Mouse (Mus musculus) hindbrain, embryonic 11.5 days (tissue): ENCODE data around the gene Tcaim. TPM values are rescaled to one million over a fixed set of nuclear protein-coding genes. Genes with fewer than 3 reads are reported as not detected.

Experiments
- ATAC-seq: fragments of 200-750 bp; cut with Nextera tagmentation; 2 replicates; pipeline ENCODE4 v1.8.0; 2017; ENCODE audit warnings: mild to moderate bottlenecking, moderate TSS enrichment, moderate library complexity; ENCODE audit not compliant: low FRiP score
- DNase-seq: peaks from one replicate; pipeline ENCODE4 v3.0.0-alpha.2; 2015; ENCODE audit warnings: low spot score
- H3K27ac ChIP-seq: fragments of 300-500 bp; sonication (generic); 2 replicates; pipeline ENCODE4 v1.5.1; 2014; ENCODE audit warnings: mild to moderate bottlenecking, low read depth, low read length
- H3K27me3 ChIP-seq: fragments of 300-500 bp; sonication (generic); 2 replicates; pipeline ENCODE4 v1.6.1; 2014; ENCODE audit warnings: mild to moderate bottlenecking, low read length, moderate library complexity, mixed read lengths; ENCODE audit not compliant: control insufficient read depth, insufficient read depth
- H3K36me3 ChIP-seq: fragments of 300-500 bp; sonication (generic); 2 replicates; pipeline ENCODE4 v1.6.1; 2014; ENCODE audit warnings: mild to moderate bottlenecking, low read length, moderate library complexity, mixed read lengths; ENCODE audit not compliant: control insufficient read depth, insufficient read depth
- H3K4me1 ChIP-seq: fragments of 300-500 bp; sonication (generic); replicated peaks from 2 replicates; pipeline ENCODE4 v1.6.1; 2014; ENCODE audit warnings: low read length, mixed read lengths; ENCODE audit not compliant: control insufficient read depth, insufficient read depth
- H3K4me2 ChIP-seq: fragments of 300-500 bp; sonication (generic); replicated peaks from 2 replicates; pipeline ENCODE4 v1.6.1; 2014; ENCODE audit warnings: mild to moderate bottlenecking, low read depth, low read length
- H3K4me3 ChIP-seq: fragments of 300-500 bp; sonication (generic); 2 replicates; pipeline ENCODE4 v1.5.1; 2014; ENCODE audit warnings: low read depth, low read length
- H3K9ac ChIP-seq: fragments of 300-500 bp; sonication (generic); 2 replicates; pipeline ENCODE4 v1.6.1; 2014; ENCODE audit warnings: low read depth, low read length
- H3K9me3 ChIP-seq: fragments of 300-500 bp; sonication (generic); 2 replicates; pipeline ENCODE4 v1.6.1; 2016; ENCODE audit warnings: low read length; ENCODE audit not compliant: control insufficient read depth
- WGBS: fragments of 180-500 bp; shearing (Covaris S2); extraction: QIAGEN DNeasy Blood & Tissue Kit; methylation state at CpG from one replicate; pipeline ENCODE4 v1.1.7; 2014; 5-methylcytosine and 5-hydroxymethylcytosine counted together
- polyA plus RNA-seq: library from polyadenylated mRNA; unstranded; fragments of >200 nt; fragmentation: Nextera tagmentation; extraction: Ambion mirVana; gene quantifications from 2 replicates; pipeline ENCODE4 v1.2.1, GENCODE M21; 2014

The Tcaim gene
- 6.5 and 7.6 TPM in 2 replicates for polyA plus RNA-seq

DNA sequence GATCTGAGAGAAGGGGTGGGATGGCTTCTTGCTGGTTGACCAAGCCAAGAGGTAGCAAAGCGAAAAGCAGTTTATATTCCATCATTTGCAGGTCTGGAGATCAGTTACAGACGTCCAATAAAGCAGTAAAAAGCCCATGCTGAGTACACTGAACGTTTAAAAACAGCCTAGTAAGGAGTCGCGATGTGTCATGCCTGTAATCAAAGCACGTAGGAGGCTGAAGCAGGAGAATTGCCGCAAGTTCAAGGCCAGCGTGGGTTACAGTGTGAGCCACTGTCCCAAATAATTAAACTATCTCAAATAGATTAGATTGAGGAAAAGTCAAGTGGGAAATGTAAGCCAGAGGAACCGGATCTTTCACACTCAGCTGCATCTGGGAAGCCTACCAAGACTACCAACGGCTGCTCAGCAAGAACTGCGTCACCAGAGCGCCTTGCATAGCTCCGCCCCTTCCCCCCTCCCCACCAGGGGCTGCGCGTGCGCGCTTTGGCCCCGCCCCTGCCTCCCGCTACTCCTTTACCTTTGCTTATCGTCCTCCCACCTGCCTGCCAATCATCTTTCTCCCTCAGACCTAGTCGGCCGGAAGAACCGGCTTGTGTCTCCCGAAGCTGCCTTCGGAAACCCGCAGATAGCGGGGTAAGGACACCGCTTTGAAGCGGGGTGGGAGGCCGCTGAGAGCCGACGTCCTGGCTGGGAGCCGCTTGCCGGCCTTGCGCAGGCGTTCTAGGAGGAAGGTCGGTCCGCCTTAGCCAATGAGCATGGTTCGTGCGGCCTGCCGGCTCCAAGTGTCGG is at the start of gene Tcaim:
Gene Tcaim, plus strand, starts transcription at position 487 of the 792 bp plus-strand sequence.
- 9% methylated on average over 42 of the region's 42 CpGs for WGBS
- Histone ChIP-seq H3K4me1 (no peaks in the 10 kb centered on the region), H3K4me3 (peak within 1 kb of the TSS; percentile 43), H3K36me3 (no peaks in the 10 kb centered on the region), H3K9ac (peak within 1 kb of the TSS; percentile 71), H3K9me3 (no peaks in the 10 kb centered on the region), H3K27ac (peak within 1 kb of the TSS; percentile 68; the same call in 1 of the 2 replicates), H3K27me3 (no peaks in the 10 kb centered on the region), H3K4me2 (peak within 1 kb of the TSS; percentile 82)
- DNase-seq (peak; percentile 92), ATAC-seq (peak; percentile 99)

DNA sequence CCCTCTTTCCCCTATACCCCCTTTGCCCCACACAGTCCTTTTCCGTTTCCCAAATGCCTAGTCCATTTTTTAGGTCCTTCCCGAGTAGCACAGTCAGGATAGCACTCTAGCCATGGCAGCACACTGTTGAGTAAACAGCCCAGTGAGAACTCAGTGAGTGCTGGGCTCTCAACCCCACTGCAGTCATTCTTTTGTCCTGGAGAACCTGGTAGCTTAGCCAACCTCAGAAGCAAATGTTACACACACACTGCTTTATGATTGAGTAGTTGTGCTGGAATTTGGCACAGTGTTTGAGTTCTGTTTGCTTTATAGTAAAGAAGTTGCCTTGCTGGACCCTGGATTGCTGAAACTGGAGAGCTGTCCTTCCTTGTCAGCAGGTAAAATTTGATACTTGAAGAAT is 47.7 kb upstream of the Tcaim start:
- Histone ChIP-seq H3K36me3 (no peaks in the 10 kb centered on the region), H3K27ac (no peak overlapping the region), H3K9ac (no peak overlapping the region), H3K27me3 (no peaks in the 10 kb centered on the region), H3K4me3 (no peak overlapping the region), H3K9me3 (no peaks in the 10 kb centered on the region), H3K4me2 (no peak overlapping the region), H3K4me1 (no peaks in the 10 kb centered on the region)
- WGBS, result 51% methylated on average over 2 of the region's 2 CpGs
- DNase-seq (no peak), ATAC-seq (no peak)

DNA sequence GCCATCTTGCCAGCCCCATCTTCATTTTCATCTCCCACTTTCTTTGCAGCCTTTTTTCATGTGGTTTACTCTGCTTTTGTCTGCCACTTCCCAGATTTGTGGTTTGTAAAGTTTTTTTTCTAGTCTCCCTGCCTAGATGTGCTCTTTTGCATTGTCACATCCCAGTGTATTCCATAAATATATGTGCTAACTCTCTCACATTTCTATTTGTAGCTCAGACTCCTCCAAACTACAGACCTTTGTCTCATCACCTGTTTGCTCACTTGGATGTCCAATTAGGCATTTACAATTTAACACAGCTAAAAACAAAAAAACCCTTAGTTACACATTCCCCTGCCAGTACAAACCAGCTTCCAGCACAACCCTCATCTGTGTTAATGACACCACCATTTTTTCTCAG is 45.2 kb upstream of the Tcaim start:
- no peak for DNase-seq
- Histone ChIP-seq H3K27me3 (no peaks in the 10 kb centered on the region), H3K4me3 (no peak overlapping the region), H3K36me3 (no peaks in the 10 kb centered on the region), H3K4me2 (no peak overlapping the region), H3K4me1 (no peaks in the 10 kb centered on the region), H3K9me3 (no peaks in the 10 kb centered on the region), H3K27ac (no peak overlapping the region), H3K9ac (no peak overlapping the region)
- no peak for ATAC-seq

DNA sequence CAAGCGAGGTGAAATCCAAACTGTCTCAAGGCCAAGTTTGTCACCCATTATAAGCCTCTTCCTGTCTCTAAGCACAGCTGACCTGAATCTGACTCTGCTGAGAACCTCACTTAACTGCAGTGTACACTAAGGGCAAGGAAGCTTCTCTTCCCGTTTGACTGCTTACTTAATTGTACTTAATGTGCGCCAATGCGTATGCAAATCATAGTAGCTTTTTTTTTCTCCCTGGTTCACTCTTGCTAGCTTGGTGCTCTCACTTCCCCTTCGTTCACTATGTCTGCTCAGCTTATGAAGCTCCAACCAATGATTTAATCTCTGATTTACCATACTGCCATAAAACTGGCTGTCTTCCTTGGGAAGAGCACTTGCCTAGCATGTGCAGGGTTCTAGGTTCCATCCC is 20.1 kb upstream of the Tcaim start:
- DNase-seq (no peak), ATAC-seq (no peak)
- H3K4me2 ChIP-seq, result no peak overlapping the region
- H3K4me1 ChIP-seq, result no peaks in the 10 kb centered on the region
- no peaks in the 10 kb centered on the region for H3K36me3 ChIP-seq
- no peak overlapping the region for H3K27ac ChIP-seq
- H3K9me3 ChIP-seq, result no peaks in the 10 kb centered on the region
- 85% methylated on average over 5 of the region's 5 CpGs for WGBS
- no peak overlapping the region for H3K9ac ChIP-seq
- H3K27me3 ChIP-seq, result no peaks in the 10 kb centered on the region
- H3K4me3 ChIP-seq, result no peak overlapping the region

DNA sequence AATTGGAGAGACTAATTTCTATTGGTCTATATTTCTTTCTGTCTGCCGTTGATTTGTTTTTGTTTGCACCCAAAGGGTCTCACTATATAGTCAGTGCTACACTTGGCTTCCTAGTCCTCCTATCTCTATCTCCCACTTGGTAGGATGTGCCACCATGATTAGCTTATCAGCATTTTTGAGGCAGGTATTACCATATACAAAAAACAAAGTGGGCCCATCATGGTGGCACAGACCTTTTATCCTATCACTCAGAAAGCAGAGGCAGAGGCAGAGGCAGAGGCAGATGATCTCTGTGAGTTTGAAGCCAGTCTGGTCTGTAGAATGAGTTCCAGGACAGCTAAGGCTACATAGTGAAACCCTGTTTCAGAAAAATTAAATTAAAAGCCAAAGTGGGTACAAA is 18.8 kb upstream of the Tcaim start:
- Histone ChIP-seq H3K9ac (no peak overlapping the region), H3K27me3 (no peaks in the 10 kb centered on the region), H3K36me3 (no peaks in the 10 kb centered on the region), H3K9me3 (no peaks in the 10 kb centered on the region), H3K4me1 (no peaks in the 10 kb centered on the region), H3K4me2 (no peak overlapping the region), H3K4me3 (no peak overlapping the region), H3K27ac (no peak overlapping the region)
- 93% methylated on average over 1 of the region's 1 CpGs for WGBS
- DNase-seq (no peak), ATAC-seq (no peak)

DNA sequence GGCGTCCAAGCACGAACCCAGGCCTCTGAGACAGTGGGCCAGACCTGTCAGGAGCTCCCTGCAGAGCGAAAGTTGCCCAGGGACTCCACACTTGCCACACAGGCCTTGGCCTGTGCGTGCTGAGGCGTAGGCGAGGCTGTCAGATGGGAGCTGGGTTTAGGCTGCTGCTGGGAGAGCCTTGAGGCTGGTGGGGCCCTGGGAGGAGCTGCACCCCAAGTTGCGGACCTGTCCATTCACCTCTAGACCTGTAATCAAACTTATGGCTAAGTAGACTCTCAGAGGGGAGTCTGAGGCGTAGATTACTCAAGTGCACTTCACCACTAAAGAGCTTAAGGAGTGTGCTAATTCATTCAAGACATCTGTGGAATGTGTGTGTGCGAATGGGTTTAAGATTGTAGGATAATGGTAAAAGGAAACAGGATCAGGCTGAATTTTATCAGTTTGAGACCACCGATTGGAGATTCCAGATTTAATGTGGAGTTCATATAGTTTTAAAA is 554 bp downstream of the Tcaim start:
- WGBS, result 18% methylated on average over 10 of the region's 10 CpGs
- peak overlapping the region; percentile 43 for H3K4me3 ChIP-seq
- H3K9ac ChIP-seq, result peak overlapping the region; percentile 71
- no peaks in the 10 kb centered on the region for H3K9me3 ChIP-seq
- H3K27me3 ChIP-seq, result no peaks in the 10 kb centered on the region
- peak overlapping the region; percentile 82 for H3K4me2 ChIP-seq
- DNase-seq (no peak), ATAC-seq (no peak)
- H3K4me1 ChIP-seq, result no peaks in the 10 kb centered on the region
- no peaks in the 10 kb centered on the region for H3K36me3 ChIP-seq
- H3K27ac ChIP-seq, result peak overlapping the region; percentile 68; the same call in 1 of the 2 replicates

DNA sequence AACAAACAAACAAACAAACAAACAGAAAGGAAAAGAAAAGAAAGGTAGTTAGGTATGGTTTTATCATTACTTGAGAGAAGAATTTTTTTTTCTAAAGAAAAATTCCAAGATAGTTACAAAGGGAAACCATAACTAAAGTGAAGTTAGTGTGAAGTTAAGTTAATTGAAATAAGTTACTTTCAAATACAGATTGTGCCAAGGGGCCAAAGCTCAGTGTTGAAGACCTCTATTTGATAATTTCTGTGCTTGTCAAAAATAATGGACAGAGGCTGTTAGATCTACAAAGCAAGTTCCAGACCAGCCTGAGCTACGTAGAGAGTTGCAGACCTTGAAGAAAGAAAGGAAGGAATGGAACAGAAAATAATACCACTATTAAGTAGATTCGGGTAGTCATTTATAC is 1.8 kb downstream of the Tcaim start:
- Histone ChIP-seq H3K27ac (no peak overlapping the region), H3K36me3 (no peaks in the 10 kb centered on the region), H3K9me3 (no peaks in the 10 kb centered on the region), H3K4me2 (no peak overlapping the region), H3K9ac (no peak overlapping the region), H3K4me1 (no peaks in the 10 kb centered on the region), H3K4me3 (no peak overlapping the region), H3K27me3 (no peaks in the 10 kb centered on the region)
- no peak for ATAC-seq
- no peak for DNase-seq
- 88% methylated on average over 2 of the region's 2 CpGs for WGBS

DNA sequence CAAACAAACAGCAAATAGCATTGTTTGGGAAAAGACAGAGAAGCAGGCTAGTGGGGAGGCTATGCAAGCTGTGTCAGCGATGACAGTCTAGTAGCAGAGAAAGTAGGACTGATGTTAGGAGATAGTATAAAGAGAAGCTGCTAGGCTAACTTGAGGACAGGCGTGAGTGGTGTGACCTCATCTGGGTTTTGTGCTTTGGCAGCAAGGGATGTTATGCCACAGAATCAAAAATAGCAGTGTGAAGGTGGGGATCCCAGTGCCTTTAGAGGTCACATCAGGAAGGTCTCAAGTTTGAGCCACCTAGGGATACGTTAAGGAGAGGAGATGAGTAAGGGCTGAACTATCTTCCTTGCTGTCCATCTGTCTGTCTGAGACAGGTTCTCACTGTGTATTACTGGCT is 4.9 kb downstream of the Tcaim start:
- DNase-seq (no peak), ATAC-seq (no peak)
- WGBS, result 90% methylated on average over 3 of the region's 3 CpGs
- no peak overlapping the region for H3K4me3 ChIP-seq
- H3K9ac ChIP-seq, result no peak overlapping the region
- no peaks in the 10 kb centered on the region for H3K27me3 ChIP-seq
- no peak overlapping the region for H3K27ac ChIP-seq
- H3K4me2 ChIP-seq, result no peak overlapping the region
- H3K36me3 ChIP-seq, result no peaks in the 10 kb centered on the region
- H3K9me3 ChIP-seq, result no peaks in the 10 kb centered on the region
- H3K4me1 ChIP-seq, result no peaks in the 10 kb centered on the region

DNA sequence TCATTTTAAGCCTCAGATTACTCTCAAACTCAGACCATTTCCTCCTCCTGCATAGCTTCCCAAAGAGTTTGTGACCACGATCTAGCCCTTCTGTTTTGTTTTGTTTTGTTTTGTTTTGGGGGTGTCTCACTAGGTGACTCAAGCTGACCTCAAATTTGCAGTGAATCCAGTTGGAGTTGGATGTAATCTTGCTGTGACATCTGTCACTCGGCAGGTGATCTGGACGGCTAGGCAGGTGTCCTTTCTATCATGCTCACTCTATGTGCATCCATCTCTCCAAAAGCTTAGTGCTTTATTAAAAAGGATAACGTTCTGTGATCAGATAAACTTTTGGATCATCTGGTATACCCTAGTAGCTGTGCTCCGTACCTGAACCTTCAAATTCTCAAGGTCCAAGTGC is 7.0 kb downstream of the Tcaim start:
- Histone ChIP-seq H3K36me3 (no peaks in the 10 kb centered on the region), H3K9me3 (no peaks in the 10 kb centered on the region), H3K27me3 (no peaks in the 10 kb centered on the region), H3K4me3 (no peak overlapping the region), H3K27ac (no peak overlapping the region), H3K9ac (no peak overlapping the region), H3K4me2 (no peak overlapping the region), H3K4me1 (no peaks in the 10 kb centered on the region)
- ATAC-seq (no peak), DNase-seq (no peak)
- WGBS, result 90% methylated on average over 5 of the region's 5 CpGs
